Mouse (Mus musculus): ENCODE results near the gene Ap2a1.

- TF ChIP-seq CTCF (conservative IDR thresholded peaks at IDR 0.05; ENCODE audit: low read length) (no peak), NANOG (IDR thresholded peaks at IDR 0.05; ENCODE audit: borderline replicate concordance, low read length) (no peak)
Observed at GRCm38 (mm10) chr7:44929204-44930151, at the start of gene Ap2a1.
